Mouse (Mus musculus): ENCODE measurements around the gene Cst8. TPM values are rescaled to one million over a fixed set of nuclear protein-coding genes. Genes with fewer than 3 reads are reported as not detected.
"Not testable (repeated sequence)": the region's sequence is repeated elsewhere in the genome, so short reads cannot be mapped to it uniquely, and the experiment has no call there.

Gene Cst8
- not detected in 2 replicates for polyA plus RNA-seq (2014; fragmentation: Nextera tagmentation; extraction: Ambion mirVana)

- WGBS, result 81% methylated on average over 1 of the region's 1 CpGs
- H3K36me3 ChIP-seq (ENCODE audit: control insufficient read depth, insufficient read depth, low read length), result no peaks in the 10 kb centered on the region
These were observed at the start of gene Cst8 for GRCm38 (mm10) chr2:148798485-148798884. Cst8 (plus strand) TSS chr2:148798785.

GRCm38 (mm10) chr2:148750058-148750457, 48.5 kb upstream of the Cst8 start, which contains the start of gene Cstl1:
Cstl1 (plus strand) TSS chr2:148750358.
- no peak for DNase-seq (ENCODE audit: low spot score)
- H3K9ac ChIP-seq (ENCODE audit: low read length), result no peak within 1 kb of the TSS

More at GRCm38 (mm10) chr2:148798485-148798884, at the start of gene Cst8:
- Histone ChIP-seq H3K4me3 (ENCODE audit: low read depth, low read length) (no peak within 1 kb of the TSS), H3K4me1 (replicated peaks; ENCODE audit: control insufficient read depth, insufficient read depth, low read length) (no peaks in the 10 kb centered on the region), H3K9ac (ENCODE audit: low read length) (no peak within 1 kb of the TSS), H3K27ac (ENCODE audit: low read depth) (no peak within 1 kb of the TSS), H3K27me3 (replicated peaks; ENCODE audit: control insufficient read depth, insufficient read depth, low read length) (no peaks in the 10 kb centered on the region), H3K9me3 (ENCODE audit: control insufficient read depth, low read length) (no peaks in the 10 kb centered on the region), H3K4me2 (ENCODE audit: low read length) (no peak within 1 kb of the TSS)
- DNase-seq (ENCODE audit: low spot score) (no peak), ATAC-seq (replicated peaks; ENCODE audit: low FRiP score, low TSS enrichment, low read depth) (no peak)

GRCm38 (mm10) chr2:148751893-148752813, 46.4 kb upstream of the Cst8 start:
- DNase-seq (ENCODE audit: low spot score), result peak; percentile 82
- H3K9ac ChIP-seq (ENCODE audit: low read length), result no peak overlapping the region
- 17% methylated on average over 15 of the region's 15 CpGs for WGBS
- no peaks in the 10 kb centered on the region for H3K9me3 ChIP-seq (ENCODE audit: control insufficient read depth, low read length)
- H3K4me2 ChIP-seq (ENCODE audit: low read length), result peak overlapping the region; percentile 49
- H3K27ac ChIP-seq (ENCODE audit: low read depth), result no peak overlapping the region
- no peaks in the 10 kb centered on the region for H3K4me1 ChIP-seq (replicated peaks; ENCODE audit: control insufficient read depth, insufficient read depth, low read length)
- no peaks in the 10 kb centered on the region for H3K27me3 ChIP-seq (replicated peaks; ENCODE audit: control insufficient read depth, insufficient read depth, low read length)
- 0 out of 2 replicates have a peak overlapping the region, but pooled peaks have one; percentile 7 for H3K4me3 ChIP-seq (ENCODE audit: low read depth, low read length)
- H3K36me3 ChIP-seq (ENCODE audit: control insufficient read depth, insufficient read depth, low read length), result no peaks in the 10 kb centered on the region
- peak; percentile 78 for ATAC-seq (replicated peaks; ENCODE audit: low FRiP score, low TSS enrichment, low read depth)

More at GRCm38 (mm10) chr2:148750058-148750457, 48.5 kb upstream of the Cst8 start, which contains the start of gene Cstl1:
- no peak for ATAC-seq (replicated peaks; ENCODE audit: low FRiP score, low TSS enrichment, low read depth)
- Histone ChIP-seq H3K4me3 (ENCODE audit: low read depth, low read length) (no peak within 1 kb of the TSS), H3K4me2 (ENCODE audit: low read length) (no peak within 1 kb of the TSS), H3K4me1 (replicated peaks; ENCODE audit: control insufficient read depth, insufficient read depth, low read length) (no peaks in the 10 kb centered on the region), H3K36me3 (ENCODE audit: control insufficient read depth, insufficient read depth, low read length) (no peaks in the 10 kb centered on the region), H3K9me3 (ENCODE audit: control insufficient read depth, low read length) (no peaks in the 10 kb centered on the region), H3K27me3 (replicated peaks; ENCODE audit: control insufficient read depth, insufficient read depth, low read length) (no peaks in the 10 kb centered on the region), H3K27ac (ENCODE audit: low read depth) (no peak within 1 kb of the TSS)
- 68% methylated on average over 1 of the region's 1 CpGs for WGBS

DNA sequence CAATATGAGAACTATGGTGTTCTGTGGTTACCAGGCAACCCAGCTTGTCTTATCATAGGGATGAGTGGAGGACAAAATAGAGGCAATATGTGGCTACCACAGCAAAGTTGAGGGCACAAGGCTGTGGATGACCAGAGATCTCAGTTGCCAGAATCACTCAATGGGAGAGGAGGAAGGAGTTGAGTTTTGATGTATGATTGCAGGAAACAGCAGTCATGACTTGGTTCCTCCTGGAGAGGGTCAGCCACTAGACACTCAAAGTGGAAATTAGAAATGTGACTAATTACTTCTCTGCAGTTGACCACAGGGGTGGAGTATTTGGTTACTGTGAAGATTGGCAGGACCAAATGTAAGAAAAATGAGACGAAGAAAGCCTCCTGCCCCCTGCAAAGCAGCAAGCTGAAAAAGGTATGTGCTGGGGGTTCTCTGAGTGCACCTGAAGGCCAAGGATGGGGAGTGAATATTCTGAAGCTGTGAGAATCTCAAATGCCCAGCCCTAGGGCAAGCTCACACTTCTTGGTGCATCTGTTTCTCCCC, 44.2 kb upstream of the Cst8 start:
- Histone ChIP-seq H3K27ac (ENCODE audit: low read depth) (no peak overlapping the region), H3K9ac (ENCODE audit: low read length) (no peak overlapping the region), H3K4me2 (ENCODE audit: low read length) (no peak overlapping the region), H3K36me3 (ENCODE audit: control insufficient read depth, insufficient read depth, low read length) (no peaks in the 10 kb centered on the region), H3K4me1 (replicated peaks; ENCODE audit: control insufficient read depth, insufficient read depth, low read length) (no peaks in the 10 kb centered on the region), H3K27me3 (replicated peaks; ENCODE audit: control insufficient read depth, insufficient read depth, low read length) (no peaks in the 10 kb centered on the region), H3K4me3 (ENCODE audit: low read depth, low read length) (no peak overlapping the region), H3K9me3 (ENCODE audit: control insufficient read depth, low read length) (no peaks in the 10 kb centered on the region)
- DNase-seq (ENCODE audit: low spot score), result no peak
- no peak for ATAC-seq (replicated peaks; ENCODE audit: low FRiP score, low TSS enrichment, low read depth)
- WGBS, result 52% methylated on average over 1 of the region's 1 CpGs

DNA sequence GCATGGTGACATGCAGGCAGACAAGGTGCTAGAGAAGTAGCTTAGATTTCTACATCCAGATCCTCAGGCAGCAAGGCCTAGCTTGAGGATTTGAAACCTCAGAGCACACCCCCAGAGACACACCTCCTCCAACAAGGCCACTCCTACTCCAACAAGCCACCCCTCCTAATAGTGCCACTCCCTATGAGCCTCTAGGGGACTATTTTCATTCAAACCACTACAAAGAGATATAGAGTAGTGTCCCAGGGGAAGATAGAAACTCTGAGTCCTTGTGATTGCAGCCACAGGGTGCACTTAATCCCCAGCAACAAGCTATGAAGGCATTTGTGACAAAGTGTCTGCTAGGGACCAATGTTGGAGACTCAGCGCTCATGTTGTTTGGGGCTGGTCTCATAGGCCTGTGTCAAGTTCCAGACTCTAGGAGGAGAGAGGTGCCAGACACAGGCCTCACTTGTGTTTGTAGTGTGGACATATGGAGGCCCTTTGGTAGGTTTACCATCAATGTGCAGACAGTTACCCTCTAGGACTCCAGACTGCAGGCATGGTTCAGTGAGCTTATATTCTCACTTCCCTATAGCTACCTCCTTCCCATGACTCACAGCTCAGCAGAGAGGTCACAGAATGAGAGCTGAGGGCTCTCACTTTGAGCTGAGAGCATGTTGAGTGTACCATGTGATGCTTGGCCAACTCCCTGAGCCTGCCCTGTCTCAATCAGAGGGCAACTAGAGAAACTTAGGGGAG, 34.8 kb upstream of the Cst8 start:
- no peaks in the 10 kb centered on the region for H3K27me3 ChIP-seq (replicated peaks; ENCODE audit: control insufficient read depth, insufficient read depth, low read length)
- H3K36me3 ChIP-seq (ENCODE audit: control insufficient read depth, insufficient read depth, low read length), result no peaks in the 10 kb centered on the region
- H3K9ac ChIP-seq (ENCODE audit: low read length), result no peak overlapping the region
- no peaks in the 10 kb centered on the region for H3K9me3 ChIP-seq (ENCODE audit: control insufficient read depth, low read length)
- ATAC-seq (replicated peaks; ENCODE audit: low FRiP score, low TSS enrichment, low read depth) (no peak), DNase-seq (ENCODE audit: low spot score) (no peak)
- no peak overlapping the region for H3K27ac ChIP-seq (ENCODE audit: low read depth)
- H3K4me1 ChIP-seq (replicated peaks; ENCODE audit: control insufficient read depth, insufficient read depth, low read length), result no peaks in the 10 kb centered on the region
- WGBS, result 91% methylated on average over 1 of the region's 1 CpGs
- H3K4me3 ChIP-seq (ENCODE audit: low read depth, low read length), result no peak overlapping the region
- H3K4me2 ChIP-seq (ENCODE audit: low read length), result no peak overlapping the region

DNA sequence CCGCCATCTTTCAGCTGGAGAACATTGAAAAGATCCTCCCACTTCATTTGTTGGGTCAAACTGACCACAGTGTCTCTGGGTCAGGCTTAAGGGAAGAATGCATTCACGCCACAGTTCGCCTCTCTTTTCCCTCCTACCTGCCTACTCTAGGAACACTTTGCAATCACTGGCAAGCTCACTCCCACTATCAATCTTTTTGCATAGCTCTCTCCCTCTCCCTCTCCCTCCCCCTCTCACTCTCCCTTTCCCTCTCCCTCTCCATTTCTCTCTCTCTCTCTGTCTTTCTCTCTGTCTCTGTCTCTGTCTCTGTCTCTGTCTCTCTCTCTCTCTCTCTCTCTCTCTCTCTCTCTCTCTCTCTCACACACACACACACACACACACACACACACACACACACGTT, 27.2 kb upstream of the Cst8 start, which contains the start of gene Cst11:
Gene Cst11 (minus strand): TSS at position 101 of the 400 bp plus-strand sequence.
- ATAC-seq (replicated peaks; ENCODE audit: low FRiP score, low TSS enrichment, low read depth); DNase-seq (ENCODE audit: low spot score); H3K4me3 ChIP-seq (ENCODE audit: low read depth, low read length); H3K4me1 ChIP-seq (replicated peaks; ENCODE audit: control insufficient read depth, insufficient read depth, low read length); H3K27ac ChIP-seq (ENCODE audit: low read depth); H3K36me3 ChIP-seq (ENCODE audit: control insufficient read depth, insufficient read depth, low read length); H3K27me3 ChIP-seq (replicated peaks; ENCODE audit: control insufficient read depth, insufficient read depth, low read length); H3K9ac ChIP-seq (ENCODE audit: low read length); H3K4me2 ChIP-seq (ENCODE audit: low read length); H3K9me3 ChIP-seq (ENCODE audit: control insufficient read depth, low read length): not testable (repeated sequence)
- WGBS, result 85% methylated on average over 4 of the region's 4 CpGs

DNA sequence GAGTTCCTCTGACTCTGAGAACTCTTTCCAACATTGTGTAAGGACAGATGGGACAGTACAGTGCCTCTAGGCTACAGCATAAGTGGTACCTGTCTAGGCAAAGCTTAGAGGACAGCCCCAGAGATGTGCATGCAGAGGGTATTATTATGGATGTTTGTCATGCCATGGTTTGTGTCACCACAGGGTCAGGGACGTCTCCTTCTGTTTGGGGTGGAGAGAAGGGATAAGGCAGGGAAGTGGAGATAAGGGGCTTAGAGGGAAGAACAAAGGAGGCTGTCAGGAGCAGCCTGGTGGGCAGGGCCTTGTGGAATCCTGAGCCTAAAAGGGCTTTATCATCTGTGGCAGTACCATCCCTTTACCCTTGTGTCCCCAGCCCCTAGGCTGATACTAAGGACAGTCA, 16.9 kb upstream of the Cst8 start, which contains the start of gene 8030411F24Rik:
Gene 8030411F24Rik (plus strand): TSS at position 301 of the 400 bp plus-strand sequence.
- ATAC-seq (replicated peaks; ENCODE audit: low FRiP score, low TSS enrichment, low read depth), result no peak

GRCm38 (mm10) chr2:148789142-148789541, 9.4 kb upstream of the Cst8 start, which contains the start of gene Cst12:
Cst12 (plus strand) TSS chr2:148789361.
- WGBS, result 87% methylated on average over 6 of the region's 6 CpGs
- no peak for DNase-seq (ENCODE audit: low spot score)
- H3K36me3 ChIP-seq (ENCODE audit: control insufficient read depth, insufficient read depth, low read length), result no peaks in the 10 kb centered on the region
- no peak within 1 kb of the TSS for H3K4me3 ChIP-seq (ENCODE audit: low read depth, low read length)
- no peak within 1 kb of the TSS for H3K4me2 ChIP-seq (ENCODE audit: low read length)
- no peaks in the 10 kb centered on the region for H3K27me3 ChIP-seq (replicated peaks; ENCODE audit: control insufficient read depth, insufficient read depth, low read length)
- H3K4me1 ChIP-seq (replicated peaks; ENCODE audit: control insufficient read depth, insufficient read depth, low read length), result no peaks in the 10 kb centered on the region
- H3K9ac ChIP-seq (ENCODE audit: low read length), result no peak within 1 kb of the TSS
- no peaks in the 10 kb centered on the region for H3K9me3 ChIP-seq (ENCODE audit: control insufficient read depth, low read length)
- no peak for ATAC-seq (replicated peaks; ENCODE audit: low FRiP score, low TSS enrichment, low read depth)
- H3K27ac ChIP-seq (ENCODE audit: low read depth), result no peak within 1 kb of the TSS

More for the DNA sequence above, 16.9 kb upstream of the Cst8 start, which contains the start of gene 8030411F24Rik:
- no peaks in the 10 kb centered on the region for H3K4me1 ChIP-seq (replicated peaks; ENCODE audit: control insufficient read depth, insufficient read depth, low read length)
- no peak within 1 kb of the TSS for H3K4me3 ChIP-seq (ENCODE audit: low read depth, low read length)
- H3K27ac ChIP-seq (ENCODE audit: low read depth), result no peak within 1 kb of the TSS
- no peak within 1 kb of the TSS for H3K4me2 ChIP-seq (ENCODE audit: low read length)
- 30% methylated on average over 1 of the region's 1 CpGs for WGBS
- no peaks in the 10 kb centered on the region for H3K27me3 ChIP-seq (replicated peaks; ENCODE audit: control insufficient read depth, insufficient read depth, low read length)
- H3K9ac ChIP-seq (ENCODE audit: low read length), result no peak within 1 kb of the TSS
- H3K9me3 ChIP-seq (ENCODE audit: control insufficient read depth, low read length), result no peaks in the 10 kb centered on the region
- H3K36me3 ChIP-seq (ENCODE audit: control insufficient read depth, insufficient read depth, low read length), result no peaks in the 10 kb centered on the region
- DNase-seq (ENCODE audit: low spot score), result no peak
